Mouse (Mus musculus) E14TG2a.4 (cell line): ENCODE measurements at regions not wholly inside any gene's neighbourhood (a gene's known extent, or its start where the extent isn't known, plus 50 kb on each side); places are given as distances from the start of the nearest gene placed in this dataset.

Source experiments
- H3K27me3 ChIP-seq: 2 replicates; pipeline ENCODE4 v1.6.1; 2014; ENCODE audit warnings: low read length, control low read depth; ENCODE audit not compliant: insufficient read depth
- H3K36me3 ChIP-seq: 2 replicates; pipeline ENCODE4 v1.6.1; 2014; ENCODE audit warnings: low read length, control low read depth; ENCODE audit not compliant: insufficient read depth
- H3K4me1 ChIP-seq: replicated peaks from 2 replicates; pipeline ENCODE4 v1.6.1; 2014; ENCODE audit warnings: low read depth, low read length, control low read depth
- H3K4me3 ChIP-seq: replicated peaks from 2 replicates; pipeline ENCODE4 v1.5.1; 2014; ENCODE audit warnings: mild to moderate bottlenecking, low read length
- H3K9me3 ChIP-seq: 2 replicates; pipeline ENCODE4 v1.6.1; 2014; ENCODE audit warnings: low read length, control low read depth
- CTCF ChIP-seq: conservative IDR thresholded peaks from 2 replicates; pipeline ENCODE4 v1.5.1; 2014; ENCODE audit warnings: low read length
- NANOG ChIP-seq: IDR thresholded peaks from 2 replicates; pipeline ENCODE4 v1.6.1; 2014; ENCODE audit warnings: borderline replicate concordance, low read length, mixed read lengths
- POU5F1 ChIP-seq: IDR thresholded peaks from 2 replicates; pipeline ENCODE4 v1.6.1; 2014; ENCODE audit warnings: low read length, borderline replicate concordance

GRCm38 (mm10) chr7:134550221-134550809 lies 120.1 kb upstream of the Dock1 start:
- no peak overlapping the region for H3K4me3 ChIP-seq
- H3K9me3 ChIP-seq = peaks cover 5% of the 10 kb centered on the region; the same call in 1 of the 2 replicates
- no peak for TF ChIP-seq CTCF
- no peaks in the 10 kb centered on the region for H3K4me1 ChIP-seq
- H3K27me3 ChIP-seq = no peaks in the 10 kb centered on the region
- H3K36me3 ChIP-seq = no peaks in the 10 kb centered on the region

GRCm38 (mm10) chr7:134552051-134552451 lies 118.4 kb upstream of the Dock1 start:
- H3K27me3 ChIP-seq = no peaks in the 10 kb centered on the region
- no peaks in the 10 kb centered on the region for H3K36me3 ChIP-seq
- H3K9me3 ChIP-seq = peaks cover 5% of the 10 kb centered on the region; the same call in 1 of the 2 replicates
- TF ChIP-seq NANOG (no peak), CTCF (no peak), POU5F1 (no peak)
- H3K4me3 ChIP-seq = no peak overlapping the region
- no peaks in the 10 kb centered on the region for H3K4me1 ChIP-seq

- no peaks in the 10 kb centered on the region for H3K36me3 ChIP-seq
- H3K4me1 ChIP-seq = no peaks in the 10 kb centered on the region
- no peaks in the 10 kb centered on the region for H3K9me3 ChIP-seq
- H3K4me3 ChIP-seq = no peak overlapping the region
- TF ChIP-seq NANOG = no peak
- no peak for TF ChIP-seq POU5F1
- no peak for TF ChIP-seq CTCF
- no peaks in the 10 kb centered on the region for H3K27me3 ChIP-seq
Observed at GRCm38 (mm10) chr7:134556061-134556460, 114.4 kb upstream of the Dock1 start.

GRCm38 (mm10) chr7:134566322-134566721 lies 104.1 kb upstream of the Dock1 start:
- Histone ChIP-seq H3K4me1 (no peaks in the 10 kb centered on the region), H3K36me3 (no peaks in the 10 kb centered on the region), H3K27me3 (no peaks in the 10 kb centered on the region), H3K9me3 (peaks cover 4% of the 10 kb centered on the region; the same call in 1 of the 2 replicates), H3K4me3 (no peak overlapping the region)
- TF ChIP-seq CTCF = peak; percentile 81
- no peak for TF ChIP-seq POU5F1

- no peak overlapping the region for H3K4me3 ChIP-seq
- H3K36me3 ChIP-seq = no peaks in the 10 kb centered on the region
- H3K4me1 ChIP-seq = no peaks in the 10 kb centered on the region
- H3K9me3 ChIP-seq = peaks cover 4% of the 10 kb centered on the region; the same call in 1 of the 2 replicates
- H3K27me3 ChIP-seq = no peaks in the 10 kb centered on the region
- TF ChIP-seq NANOG (no peak), CTCF (no peak), POU5F1 (no peak)
Observed at GRCm38 (mm10) chr7:134569247-134569646, 101.2 kb upstream of the Dock1 start.

- Histone ChIP-seq H3K36me3 (no peaks in the 10 kb centered on the region), H3K4me1 (no peaks in the 10 kb centered on the region), H3K4me3 (no peak overlapping the region), H3K9me3 (peaks cover 4% of the 10 kb centered on the region; the same call in 1 of the 2 replicates), H3K27me3 (no peaks in the 10 kb centered on the region)
- no peak for TF ChIP-seq POU5F1
- no peak for TF ChIP-seq NANOG
- TF ChIP-seq CTCF = no peak
Observed at GRCm38 (mm10) chr7:134570176-134570810, 100.2 kb upstream of the Dock1 start.

GRCm38 (mm10) chr7:134581746-134582145 lies 88.7 kb upstream of the Dock1 start:
- H3K36me3 ChIP-seq = no peaks in the 10 kb centered on the region
- H3K4me1 ChIP-seq = no peaks in the 10 kb centered on the region
- H3K4me3 ChIP-seq = no peak overlapping the region
- H3K9me3 ChIP-seq = no peaks in the 10 kb centered on the region
- TF ChIP-seq CTCF (no peak), POU5F1 (no peak)
- no peaks in the 10 kb centered on the region for H3K27me3 ChIP-seq

GRCm38 (mm10) chr7:134585478-134585877 lies 85.0 kb upstream of the Dock1 start:
- no peaks in the 10 kb centered on the region for H3K9me3 ChIP-seq
- TF ChIP-seq NANOG = no peak
- TF ChIP-seq CTCF = no peak
- TF ChIP-seq POU5F1 = no peak
- no peaks in the 10 kb centered on the region for H3K36me3 ChIP-seq
- no peaks in the 10 kb centered on the region; the same call in 1 of the 2 replicates for H3K27me3 ChIP-seq
- 0 out of 2 replicates have a peak, but pooled peaks cover 3% of the 10 kb centered on the region for H3K4me1 ChIP-seq
- no peak overlapping the region for H3K4me3 ChIP-seq

- Histone ChIP-seq H3K9me3 (no peaks in the 10 kb centered on the region), H3K27me3 (no peaks in the 10 kb centered on the region; the same call in 1 of the 2 replicates), H3K4me1 (0 out of 2 replicates have a peak, but pooled peaks cover 3% of the 10 kb centered on the region), H3K36me3 (no peaks in the 10 kb centered on the region), H3K4me3 (no peak overlapping the region)
- no peak for TF ChIP-seq POU5F1
- no peak for TF ChIP-seq NANOG
- TF ChIP-seq CTCF = no peak
Observed at GRCm38 (mm10) chr7:134586990-134587389, 83.5 kb upstream of the Dock1 start.
